Mouse (Mus musculus): Measurements from ENCODE around the gene Pla2g1b.
A peak's percentile ranks its signal among the peaks of the same experiment; 100 is the strongest.
"Not testable (repeated sequence)": the region's sequence is repeated elsewhere in the genome, so short reads cannot be mapped to it uniquely, and the experiment has no call there.

Pla2g1b gene

DNA sequence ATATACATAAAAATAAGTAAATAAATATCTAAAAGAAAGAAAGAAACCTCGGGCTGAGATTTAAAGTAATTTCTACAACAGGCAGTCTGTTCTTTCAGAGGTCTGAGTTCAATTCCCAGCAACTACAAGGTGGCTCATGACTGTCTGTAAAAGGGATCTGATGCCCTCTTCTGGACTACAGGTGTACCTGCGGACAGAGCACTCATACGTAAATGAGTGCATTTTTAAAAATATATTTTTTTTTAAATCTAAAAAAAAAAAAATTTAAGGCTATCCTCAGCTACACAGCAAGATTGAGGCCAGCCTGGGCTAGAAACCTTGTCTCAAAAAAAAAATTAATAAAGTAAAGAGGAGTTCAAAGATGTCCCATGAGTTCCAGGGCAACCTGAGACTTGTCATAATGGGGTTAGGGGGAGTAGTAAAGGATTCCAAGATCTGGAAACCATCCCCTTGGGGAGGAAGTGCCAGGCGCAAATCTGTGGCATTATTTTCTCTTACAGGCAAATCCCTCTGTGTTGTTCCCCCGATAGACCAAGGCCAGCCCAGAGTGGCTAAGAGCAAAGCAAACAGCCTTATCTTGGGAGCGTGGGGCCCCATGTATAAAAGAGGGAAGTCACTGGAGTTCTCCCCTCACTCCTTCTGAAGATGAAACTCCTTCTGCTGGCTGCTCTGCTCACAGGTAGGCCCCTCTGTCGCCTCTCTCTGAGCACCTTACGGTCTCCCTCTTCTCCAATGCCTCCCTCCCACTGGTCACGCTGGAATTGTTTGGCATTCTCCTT is at the start of gene Pla2g1b:
Pla2g1b (plus strand) TSS at position 621 of the 779 bp plus-strand sequence.
- no peak for DNase-seq (ENCODE audit: low spot score)

DNA sequence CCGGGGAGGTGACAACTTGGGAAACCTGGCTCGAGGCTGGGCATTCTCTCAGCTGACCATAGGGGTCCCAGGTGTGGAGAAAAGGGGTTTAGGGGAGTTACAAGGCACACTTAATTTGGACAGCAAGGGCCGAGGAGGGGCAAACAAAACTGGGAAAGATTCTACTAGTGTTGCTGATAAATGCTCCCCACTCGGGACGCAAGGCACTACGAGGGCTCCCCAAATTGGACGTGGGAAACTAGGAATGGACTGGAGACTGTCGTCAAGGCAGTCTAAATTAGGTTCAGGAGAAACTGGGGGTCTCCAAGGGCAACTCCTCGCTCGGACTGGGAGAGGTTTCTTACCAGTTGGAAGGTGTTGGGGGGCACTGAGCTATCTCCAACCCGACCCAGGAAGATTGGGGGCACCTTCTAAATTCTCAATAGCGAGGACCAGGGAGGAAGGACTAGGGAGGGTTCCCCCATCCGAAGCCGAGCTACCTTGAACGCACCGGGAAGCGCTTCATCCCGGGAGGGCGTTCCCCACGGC is 37.2 kb upstream of the Pla2g1b start:
- no peak for DNase-seq (ENCODE audit: low spot score)

DNA sequence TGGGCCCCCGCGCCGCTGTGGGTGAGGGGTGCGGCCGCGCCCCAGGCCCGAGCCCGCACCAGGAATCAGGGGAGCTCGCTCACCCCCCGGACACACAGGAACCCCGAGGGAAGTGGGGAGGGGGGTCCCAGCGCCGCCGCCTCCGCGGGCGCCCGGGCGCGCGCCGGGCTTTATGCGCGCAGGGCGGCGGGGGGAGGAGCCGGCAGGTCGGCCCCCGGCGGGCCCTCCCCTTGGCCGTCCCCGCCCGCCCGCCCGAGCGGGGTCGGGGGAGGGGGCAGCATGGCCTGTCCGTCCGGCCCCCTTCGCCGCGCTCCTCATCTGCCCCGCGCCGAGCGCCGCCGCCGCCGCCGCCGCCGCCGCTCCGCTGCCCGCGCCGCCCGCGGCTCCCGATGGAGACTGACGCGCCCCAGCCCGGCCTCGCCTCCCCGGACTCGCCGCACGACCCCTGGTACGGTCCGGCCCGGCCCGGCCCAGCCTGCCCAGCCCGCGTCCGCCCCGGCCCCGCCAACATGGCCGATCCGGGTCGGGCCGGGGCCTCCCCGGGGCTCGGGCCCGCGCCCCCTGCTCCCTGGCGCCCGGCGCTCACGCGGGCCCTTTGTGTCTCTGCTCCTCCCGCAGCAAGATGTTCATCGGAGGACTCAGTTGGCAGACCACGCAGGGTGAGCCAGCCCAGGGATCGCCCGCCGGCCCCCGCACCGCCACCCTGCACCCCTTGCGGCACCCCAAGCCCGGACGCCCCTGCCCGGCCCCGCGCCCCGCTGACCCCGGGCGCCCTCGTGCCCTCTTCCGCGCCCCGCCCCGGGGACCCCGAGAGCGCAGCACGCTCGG is 36.5 kb upstream of the Pla2g1b start, which contains the start of gene Msi1:
Msi1 (plus strand) TSS at position 241 of the 828 bp plus-strand sequence.
- DNase-seq (ENCODE audit: low spot score): peak; percentile 76

DNA sequence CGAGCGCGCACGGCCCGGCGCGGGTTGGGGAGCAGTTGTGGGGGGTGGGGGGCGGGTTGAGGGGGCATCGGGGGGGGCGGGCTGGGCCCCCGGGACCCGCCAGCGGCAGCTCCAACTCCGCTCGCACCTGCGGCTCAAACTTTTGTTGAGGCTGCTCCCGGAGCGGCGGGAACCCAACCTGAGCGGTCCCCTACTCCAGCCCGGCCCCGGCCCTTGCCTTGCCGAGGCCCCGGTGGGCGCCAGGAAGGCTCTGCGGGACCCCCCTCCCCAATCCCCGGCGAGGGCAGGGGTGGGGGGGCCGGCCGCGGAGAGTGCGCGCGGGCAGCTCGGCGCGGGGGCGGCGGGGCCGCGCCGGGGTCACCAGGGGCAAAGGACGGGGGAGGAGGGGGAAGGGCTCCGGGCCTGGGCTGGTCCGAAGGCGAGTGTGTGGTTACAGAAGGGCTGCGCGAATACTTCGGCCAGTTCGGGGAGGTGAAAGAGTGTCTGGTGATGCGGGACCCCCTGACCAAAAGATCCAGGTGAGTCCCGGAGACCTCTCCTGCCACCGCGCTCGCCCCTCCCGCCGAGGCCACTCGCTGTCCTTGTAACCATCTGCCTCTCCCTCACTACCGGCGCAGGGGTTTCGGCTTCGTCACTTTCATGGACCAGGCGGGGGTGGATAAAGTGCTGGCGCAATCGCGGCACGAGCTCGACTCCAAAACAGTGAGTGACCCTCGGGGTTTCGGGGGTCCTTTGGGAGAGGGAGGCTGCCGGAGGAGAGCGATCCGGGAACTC is 35.7 kb upstream of the Pla2g1b start:
- peak; percentile 69 for DNase-seq (ENCODE audit: low spot score)

DNA sequence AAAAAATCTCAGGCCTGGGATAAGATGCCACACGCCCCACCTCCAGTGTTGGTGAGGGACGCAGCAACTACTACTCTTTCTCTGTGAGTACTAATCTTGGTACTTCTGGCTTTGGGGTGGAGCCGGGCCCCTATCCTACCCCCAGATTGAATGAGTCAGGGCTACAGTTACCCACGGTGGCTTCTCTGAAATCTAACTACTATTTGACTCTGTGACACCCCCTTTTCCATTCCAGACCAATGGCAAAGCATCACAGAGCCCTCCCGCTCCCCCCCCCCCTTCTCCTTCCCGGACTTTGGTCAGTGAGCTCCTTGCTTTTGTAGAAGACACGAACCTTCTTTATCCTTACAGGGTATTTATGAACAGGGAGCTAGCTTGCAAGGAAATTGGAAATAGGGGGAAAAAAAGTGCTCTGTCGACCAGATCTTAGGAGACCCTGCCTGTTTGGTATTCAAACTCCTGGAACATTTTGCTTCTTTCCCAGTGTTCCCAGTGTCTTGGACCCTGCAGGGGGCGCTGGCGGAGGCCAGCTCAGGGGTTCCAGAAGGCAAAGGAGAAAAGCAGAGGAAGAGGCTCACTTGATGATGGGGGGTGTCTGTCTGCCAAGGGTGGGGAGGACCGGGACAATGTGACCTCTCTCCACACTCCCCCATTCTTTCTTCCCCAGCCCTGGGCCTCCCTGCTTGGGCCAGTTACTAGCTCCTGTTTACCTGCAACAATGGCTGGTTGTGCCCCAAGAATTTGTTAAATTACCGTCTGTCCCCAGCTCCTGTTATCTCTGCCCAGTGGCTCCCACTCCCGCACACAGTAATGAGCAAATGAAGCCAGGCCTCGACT is 34.8 kb upstream of the Pla2g1b start:
- DNase-seq (ENCODE audit: low spot score): peak; percentile 80

DNA sequence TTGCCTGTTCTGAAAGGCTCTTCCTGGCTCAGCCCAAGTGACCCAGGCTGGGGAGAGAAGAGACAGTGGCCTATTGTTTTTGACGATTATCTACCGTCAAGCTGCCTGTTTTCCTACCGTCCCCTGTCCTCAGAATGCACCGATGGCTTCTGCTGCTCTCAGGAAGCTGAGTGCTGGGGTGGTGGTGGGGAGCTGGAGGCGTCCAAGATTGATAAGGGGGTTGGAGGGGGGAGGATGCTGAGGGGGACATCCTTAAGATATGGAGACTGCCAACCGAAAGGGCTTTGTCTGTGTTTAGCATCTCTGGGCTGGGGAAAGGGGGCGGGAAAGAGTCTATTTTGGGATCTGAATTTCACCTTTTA is 34.2 kb upstream of the Pla2g1b start:
- no peak for DNase-seq (ENCODE audit: low spot score)

DNA sequence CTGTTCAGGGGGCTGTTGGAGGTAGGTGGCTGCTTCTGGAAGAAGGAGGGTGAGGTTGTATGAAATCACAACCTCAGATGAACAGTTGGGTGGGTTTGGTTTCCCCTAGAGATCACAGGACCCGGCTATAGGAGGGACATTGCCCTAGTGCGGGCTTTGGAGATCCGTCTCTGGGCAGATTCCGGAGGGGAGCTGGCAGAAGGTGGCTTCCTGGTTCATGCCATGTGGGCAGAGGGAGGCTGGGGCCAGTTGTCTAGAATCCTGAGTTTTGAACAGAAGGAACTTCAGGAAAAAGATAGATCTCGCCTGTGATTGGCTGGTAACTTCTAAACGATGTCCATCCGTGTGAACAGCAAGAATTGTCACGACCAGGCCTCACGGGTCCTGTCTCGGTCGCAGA is 33.7 kb upstream of the Pla2g1b start:
- DNase-seq (ENCODE audit: low spot score): no peak

DNA sequence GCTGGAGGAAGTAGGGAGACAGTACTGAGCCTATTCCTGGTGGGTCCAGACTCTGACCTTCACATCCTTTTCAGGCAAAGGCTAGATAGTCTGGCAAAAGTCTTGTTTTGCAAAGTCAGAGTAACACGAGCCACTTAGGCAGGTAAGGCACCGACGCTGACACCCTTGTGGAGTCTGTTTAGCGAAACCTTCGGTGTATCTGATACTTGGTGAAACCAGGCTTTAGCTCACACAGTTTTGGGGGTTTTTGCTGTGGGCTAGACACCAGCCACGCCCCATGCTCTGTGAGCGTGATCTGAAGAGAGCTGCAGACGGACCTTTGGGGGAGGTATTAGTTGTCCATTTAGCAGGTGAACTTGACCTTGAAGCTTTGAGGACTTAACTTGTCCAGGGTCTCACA is 32.9 kb upstream of the Pla2g1b start:
- DNase-seq (ENCODE audit: low spot score): no peak

DNA sequence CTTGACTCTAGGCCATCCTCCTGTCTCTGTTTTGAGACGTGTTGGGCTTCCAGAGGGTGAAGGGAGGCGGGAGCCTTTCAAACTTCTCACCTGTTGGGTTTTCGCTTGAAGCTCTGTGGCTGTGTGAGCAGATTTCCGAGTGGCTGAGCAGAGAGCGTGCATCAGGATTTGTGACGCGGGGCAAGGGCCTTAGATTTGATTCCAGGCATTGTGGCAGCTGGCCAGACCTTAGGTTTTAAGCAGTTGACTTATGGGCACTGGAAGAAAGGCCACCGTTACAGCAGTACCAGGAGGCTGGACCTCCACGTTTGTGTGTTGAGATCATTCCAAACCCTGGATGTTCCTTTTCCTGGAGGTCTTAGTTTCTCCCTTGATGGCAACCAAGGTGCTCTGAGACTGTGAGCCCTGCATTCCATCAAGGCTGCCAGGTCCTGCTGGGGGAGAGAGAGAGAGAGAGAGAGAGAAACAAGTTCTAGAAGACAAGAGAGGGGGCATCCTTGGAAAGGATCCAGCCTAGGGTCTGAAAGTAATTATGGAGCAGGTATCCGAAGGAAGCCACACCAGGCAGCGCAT is 31.7 kb upstream of the Pla2g1b start:
- no peak for DNase-seq (ENCODE audit: low spot score)

DNA sequence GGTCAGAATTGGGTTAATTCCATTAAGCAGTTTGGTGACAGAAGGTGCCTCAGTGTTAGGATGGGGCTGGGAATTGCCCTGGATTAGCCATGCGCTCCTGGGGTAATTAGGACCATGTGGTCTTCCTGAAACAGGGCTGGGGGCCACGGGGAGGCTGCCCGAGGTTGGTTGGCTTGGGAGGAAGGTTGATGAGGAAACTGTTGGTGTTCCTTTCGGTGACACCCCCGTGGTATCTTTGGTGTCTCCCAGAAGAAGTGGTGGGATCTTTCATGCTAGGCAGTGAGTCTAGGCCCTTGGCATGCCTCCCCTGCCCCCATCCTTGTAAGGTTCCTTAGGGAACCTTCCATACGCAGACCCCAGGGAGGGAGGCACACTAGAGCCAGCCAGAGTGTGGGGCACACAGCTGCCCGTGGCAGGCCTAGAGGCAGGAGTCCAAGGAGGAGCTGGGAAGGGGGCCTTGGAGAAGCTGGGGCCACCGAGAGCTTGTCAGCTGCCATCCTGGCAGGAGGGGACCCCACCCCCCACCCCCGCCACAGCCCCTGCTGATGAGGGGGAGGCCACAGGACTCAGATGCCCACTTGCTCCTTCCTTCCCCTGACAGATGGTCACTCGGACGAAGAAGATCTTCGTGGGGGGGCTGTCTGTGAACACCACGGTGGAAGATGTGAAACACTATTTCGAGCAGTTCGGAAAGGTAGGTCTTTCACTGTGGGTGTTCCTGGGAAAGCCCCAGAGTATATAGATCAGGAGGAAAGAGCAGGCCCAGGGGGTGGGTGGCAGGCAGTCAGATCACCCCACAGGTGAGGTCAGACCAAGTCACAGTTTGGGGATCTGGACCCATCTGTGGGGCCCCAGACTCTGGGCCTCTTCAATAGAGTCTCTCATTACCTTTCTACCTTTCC is 31.0 kb upstream of the Pla2g1b start:
- no peak for DNase-seq (ENCODE audit: low spot score)

DNA sequence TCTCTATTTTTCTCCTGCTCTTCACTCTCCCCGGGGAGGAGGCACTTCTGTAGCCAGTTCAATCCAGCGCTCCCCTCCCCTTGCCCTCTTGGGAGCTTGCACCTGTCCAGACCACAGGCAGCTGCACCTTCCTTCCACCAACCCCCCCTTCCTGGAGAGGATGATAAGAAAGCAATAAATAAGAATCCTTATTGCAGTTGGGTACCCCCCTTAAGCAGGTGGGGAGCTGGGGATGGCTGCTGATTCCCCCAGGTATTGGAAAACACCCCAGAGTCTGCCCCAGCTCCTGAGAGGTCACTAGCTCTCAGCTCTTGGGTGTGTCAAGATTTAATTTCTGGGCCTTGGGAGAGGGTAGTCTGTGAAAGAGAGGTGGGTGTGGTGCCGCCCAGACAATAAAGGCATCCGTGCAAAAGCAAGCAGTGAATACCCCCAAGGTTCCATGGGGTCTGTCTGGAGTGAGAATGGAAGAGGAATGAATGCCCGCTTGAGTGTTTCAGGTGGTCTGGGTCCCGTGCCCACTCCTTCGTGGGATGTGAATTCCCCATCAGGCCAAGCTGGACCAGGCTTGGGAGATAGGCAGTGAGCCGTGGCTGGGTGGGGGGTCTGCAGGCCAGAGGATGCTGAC is 30.2 kb upstream of the Pla2g1b start:
- DNase-seq (ENCODE audit: low spot score): no peak

DNA sequence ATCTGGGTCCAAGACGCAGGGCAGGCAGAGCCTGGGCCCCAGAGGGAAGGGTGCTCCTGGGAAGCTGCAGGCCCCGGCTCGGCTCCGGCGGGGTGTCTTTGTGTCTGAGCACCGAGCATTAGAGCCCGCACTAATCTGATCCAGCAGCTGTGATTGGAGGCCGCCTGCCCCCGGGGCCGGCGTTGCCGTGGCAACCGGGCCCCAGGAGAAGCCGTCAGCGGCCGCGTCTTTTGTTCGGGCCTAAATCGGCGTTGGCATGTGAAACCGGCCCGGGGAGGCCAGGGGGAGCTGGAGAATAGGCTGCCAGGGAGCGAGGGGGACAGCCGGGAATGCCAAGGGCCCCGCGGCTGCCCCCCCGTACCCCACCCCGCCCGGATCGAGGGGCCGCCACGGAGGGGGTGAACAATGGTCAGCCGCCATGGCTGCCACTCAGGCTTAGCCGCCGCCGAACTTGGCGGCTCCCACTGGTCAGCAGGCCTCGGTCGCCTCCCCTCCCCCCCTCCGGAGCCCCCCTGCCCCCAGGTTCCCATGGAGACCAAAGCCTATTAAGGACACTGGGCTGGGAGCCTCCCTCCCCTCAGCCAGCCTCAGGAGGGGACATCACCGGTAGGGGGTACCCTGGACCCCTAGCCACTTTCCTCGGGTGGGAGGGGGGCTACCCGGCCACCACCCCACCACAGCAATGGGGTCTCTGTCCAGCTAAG is 29.5 kb upstream of the Pla2g1b start:
- peak; percentile 68 for DNase-seq (ENCODE audit: low spot score)

DNA sequence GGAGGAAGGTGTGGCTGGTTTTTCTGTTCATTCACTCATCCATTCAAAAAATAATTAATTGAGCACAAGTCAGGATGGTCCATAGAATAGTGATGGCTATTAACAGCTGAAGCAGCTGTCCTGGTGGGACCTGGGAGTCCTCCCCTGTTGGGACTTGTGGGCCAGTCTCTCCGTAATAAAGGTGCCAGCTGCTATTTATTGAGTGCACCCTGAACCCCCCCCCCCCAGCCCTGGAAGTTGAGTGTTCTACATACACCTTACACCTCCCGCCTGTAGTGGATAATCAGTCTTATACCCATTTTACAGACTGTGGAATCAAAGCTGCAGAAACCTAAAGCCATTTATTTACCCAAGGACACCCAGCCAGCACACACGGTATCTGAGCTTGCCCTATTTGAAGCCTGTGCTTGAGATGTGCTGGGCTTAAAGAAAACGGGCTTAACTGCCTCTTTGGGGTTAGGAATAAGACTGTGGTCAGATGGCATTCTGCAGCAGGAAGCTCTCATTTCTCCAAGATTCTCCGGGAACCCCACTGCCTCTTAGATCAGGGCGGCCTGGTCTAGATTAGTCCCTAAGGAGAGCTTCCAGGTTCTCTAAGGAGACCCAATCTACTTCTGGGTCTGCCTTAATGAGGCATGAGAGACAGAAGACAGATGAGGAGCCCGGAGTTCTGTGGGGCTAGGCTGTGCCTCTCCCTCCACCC is 28.7 kb upstream of the Pla2g1b start:
- DNase-seq (ENCODE audit: low spot score): no peak

DNA sequence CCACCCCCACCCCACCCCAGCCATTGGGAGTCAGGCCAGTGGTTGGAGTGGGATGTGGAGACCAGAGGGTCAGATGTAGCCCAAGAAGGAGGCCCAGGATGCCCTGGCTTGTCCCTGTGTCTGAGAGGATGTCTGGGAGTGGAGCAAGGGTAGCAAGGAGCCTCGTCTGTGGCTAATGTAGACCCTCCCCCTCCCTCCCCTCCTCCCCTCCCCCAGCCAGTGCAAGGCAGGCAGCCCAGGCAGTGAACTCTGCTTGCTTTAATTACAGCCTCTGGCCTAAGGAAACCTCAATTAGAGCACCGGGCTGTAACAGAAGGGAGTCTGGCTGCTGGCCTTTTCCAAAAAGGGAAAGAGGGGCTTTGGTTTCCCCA is 28.1 kb upstream of the Pla2g1b start:
- DNase-seq (ENCODE audit: low spot score): no peak

DNA sequence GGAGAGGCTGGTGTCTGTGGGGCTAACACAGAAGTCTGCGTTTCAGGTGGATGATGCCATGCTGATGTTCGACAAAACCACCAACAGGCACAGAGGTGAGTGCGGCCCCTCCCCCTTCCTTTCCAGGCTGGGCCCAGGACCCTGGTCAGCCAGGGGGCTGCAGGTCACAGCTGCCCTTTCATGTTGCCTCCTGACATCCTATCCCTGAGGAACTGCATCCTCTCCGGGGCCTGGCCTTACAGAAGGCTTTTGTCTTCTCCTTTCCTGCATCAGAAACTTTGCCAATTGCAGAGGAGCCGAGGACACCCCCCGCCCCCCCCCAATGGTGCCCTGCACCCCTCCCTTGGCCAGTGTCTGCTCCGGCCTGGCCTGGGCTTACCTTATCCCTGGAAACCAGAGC is 27.4 kb upstream of the Pla2g1b start:
- no peak for DNase-seq (ENCODE audit: low spot score)

DNA sequence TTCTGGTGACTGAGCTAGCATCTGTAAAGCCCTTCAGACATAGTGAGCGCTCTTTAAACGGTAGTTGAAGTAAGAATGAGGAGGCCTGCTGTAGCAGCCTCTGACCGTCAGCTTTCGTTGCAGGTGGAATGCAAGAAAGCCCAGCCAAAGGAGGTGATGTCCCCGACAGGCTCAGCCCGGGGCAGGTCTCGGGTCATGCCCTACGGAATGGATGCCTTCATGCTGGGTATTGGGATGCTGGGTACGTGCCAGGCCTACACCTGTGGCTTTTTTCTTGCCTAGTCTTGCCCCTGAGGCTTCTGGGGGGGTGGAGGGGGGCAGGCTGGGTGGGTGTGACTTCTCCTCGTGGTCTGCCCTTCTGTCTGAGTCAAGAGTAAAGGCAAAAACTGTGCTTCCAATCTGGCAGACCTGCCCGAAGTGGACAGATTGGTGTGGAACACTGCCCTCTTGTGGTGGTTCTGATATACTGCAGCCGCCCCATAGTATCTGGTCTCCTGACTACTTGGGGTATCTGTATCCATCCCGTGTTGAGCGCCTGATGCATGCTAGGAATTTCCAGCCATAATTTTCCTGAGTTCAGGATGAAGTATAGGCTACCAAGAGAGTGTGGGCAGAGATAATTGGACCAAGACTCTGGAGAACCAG is 24.7 kb upstream of the Pla2g1b start:
- DNase-seq (ENCODE audit: low spot score): peak; percentile 82

DNA sequence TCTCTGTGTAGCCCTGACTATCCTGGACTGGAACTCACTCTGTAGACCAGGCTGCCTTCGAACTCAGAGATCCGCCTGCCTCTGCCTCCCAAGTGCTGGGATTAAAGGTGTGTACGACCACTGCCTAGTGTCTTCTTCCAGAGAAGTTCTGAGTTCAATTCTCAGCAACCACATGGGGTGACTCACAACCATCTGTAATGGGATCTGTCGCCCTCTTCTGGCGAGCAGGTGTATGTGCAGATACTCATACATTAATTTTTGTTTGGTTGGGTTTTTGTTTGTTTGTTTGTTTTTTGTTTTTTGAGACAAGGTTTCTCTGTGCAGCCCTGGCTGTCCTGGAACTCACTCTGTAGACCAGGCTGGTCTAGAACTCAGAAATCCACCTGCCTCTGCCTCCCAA is 23.4 kb upstream of the Pla2g1b start:
- not testable (repeated sequence) for DNase-seq (ENCODE audit: low spot score)

DNA sequence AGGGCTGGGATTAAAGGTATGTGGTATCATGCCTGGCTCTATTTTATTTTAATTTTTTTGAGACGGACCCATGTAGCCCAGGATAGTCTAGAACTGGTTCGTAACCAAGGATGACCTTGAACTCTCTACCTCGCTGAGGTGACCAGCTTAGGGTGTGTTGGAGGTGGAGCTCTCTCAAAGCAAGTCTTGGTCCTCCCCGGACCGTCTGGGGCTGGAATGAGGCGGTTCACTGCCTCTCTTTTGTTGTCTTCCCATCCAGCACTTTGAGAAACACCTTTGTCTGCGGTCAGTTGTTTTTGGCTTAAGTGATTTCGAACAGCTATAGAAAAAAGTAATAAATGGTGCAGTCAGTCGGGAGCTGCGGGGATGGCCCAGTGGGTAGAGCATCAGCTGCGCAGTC is 21.9 kb upstream of the Pla2g1b start:
- no peak for DNase-seq (ENCODE audit: low spot score)

All from testis, postnatal 10 days (tissue).